Mouse (Mus musculus) neural tube, embryonic 10.5 days (tissue): ENCODE results near the gene Cox8a.

Experiments used
- DNase-seq: peaks from one replicate; pipeline ENCODE4 v3.0.0-alpha.2; 2017; ENCODE audit warnings: low spot score; ENCODE audit errors: extremely low spot score

Gene Cox8a

DNA sequence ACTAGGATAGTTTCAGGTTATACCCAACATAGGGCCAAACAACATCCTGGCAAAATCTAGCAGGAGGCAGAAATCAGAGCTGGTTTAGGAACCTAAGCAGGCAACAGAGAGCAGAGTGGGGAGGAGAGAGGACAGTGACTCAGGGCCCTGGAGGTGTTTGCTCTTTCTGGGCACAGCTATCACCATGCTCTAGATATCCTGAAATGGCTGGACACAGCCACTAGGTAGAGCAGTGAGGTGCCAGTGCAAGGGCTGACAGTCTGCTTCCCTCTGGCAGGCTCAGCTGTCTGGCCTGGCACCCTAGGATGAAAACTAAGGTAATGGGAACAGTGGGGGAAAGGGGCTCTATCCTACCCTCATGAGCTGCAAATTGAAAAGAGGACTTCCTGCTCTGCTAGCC lies 6.1 kb upstream of the Cox8a start:
- no peak for DNase-seq

DNA sequence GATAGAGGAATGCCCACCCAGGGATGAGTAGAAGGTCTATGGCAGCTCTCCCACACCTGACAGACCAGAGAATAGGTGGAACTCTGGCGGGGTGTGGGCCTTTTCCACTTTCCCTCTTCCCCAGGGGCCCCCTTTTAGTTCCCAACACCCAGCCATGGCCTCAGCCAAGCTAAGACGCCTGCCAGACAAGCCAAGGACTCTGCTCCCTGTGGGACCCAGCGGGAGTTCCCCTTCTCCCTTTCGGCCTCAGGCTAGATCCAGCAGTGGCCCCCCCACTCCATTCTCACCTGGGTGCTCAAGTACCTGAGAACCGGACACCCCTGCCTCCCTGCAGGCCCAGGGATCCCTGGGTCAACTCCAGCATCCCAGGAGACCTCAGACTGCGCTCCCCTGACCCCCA lies 4.8 kb upstream of the Cox8a start:
- DNase-seq = no peak

DNA sequence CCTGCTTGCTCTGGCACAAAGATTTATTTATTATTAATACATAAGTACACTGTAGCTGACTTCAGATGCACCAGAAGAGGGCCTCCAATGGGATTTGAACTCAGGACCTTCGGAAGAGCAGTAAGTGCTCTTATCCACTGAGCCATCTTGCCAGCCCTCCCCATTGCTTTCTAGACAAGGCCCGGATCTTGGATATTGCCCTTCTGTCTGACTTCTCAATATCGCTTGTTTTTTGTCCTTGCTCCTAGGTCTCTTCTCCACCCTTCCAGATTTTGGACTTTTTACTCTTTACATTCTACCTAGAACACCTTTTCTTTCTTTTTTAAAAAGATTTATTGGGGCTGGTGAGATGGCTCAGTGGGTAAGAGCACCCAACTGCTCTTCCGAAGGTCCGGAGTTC lies 1.3 kb upstream of the Cox8a start:
- no peak for DNase-seq

DNA sequence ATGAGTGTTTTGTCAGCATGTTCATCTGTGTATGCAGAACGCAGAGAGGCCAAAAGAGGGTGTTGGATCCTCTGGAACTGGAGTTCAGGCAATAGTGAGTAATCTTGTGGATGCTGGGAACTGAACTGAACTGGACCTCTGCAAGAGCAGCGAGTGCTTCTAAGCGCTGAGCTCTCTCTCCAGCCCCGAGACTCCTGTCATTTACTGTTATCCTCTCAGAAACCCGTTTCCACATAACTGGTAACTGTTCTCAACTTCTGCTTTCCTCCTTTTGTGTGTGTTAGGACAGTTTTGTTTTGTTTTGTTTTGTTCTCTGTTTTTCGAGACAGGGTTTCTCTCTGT lies 481 bp upstream of the Cox8a start:
- no peak for DNase-seq

DNA sequence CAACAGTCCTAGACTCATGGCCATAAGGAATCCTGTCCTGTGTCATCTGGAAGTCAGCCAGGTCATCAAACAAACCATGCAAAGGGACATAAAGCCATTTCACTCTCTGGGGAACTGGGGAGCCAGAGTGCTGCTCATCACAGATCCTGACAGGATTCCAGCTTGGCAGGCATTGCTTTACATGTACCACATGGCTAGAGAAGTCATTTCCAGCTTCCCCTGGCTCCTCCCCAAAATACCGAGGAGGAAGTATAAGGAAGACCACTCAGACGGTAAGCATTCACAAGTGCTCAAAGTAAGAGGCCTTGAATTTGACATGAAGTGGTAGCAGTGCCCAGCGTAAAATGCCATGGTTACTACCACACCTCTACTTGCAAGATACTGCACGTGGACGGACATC lies 2.9 kb downstream of the Cox8a start:
- DNase-seq = no peak

DNA sequence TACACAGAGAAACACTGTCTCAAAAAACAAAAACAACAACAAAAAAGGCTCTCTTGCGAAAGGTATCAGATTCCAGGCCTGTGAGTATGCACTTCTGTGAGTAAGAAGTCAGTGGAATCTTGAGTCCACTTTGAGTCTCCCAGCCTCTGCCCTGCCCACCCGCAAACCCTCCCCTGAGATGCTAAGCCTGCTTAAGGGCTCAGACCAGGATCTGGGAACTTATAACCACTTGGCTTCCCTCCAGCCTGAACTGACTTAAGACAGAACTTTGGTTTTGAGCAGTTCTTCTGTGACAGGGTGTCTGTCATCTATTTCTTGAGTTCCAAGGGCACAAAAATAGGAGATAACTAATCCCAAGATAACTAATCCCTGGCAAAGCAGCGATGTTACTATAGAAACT lies 4.4 kb downstream of the Cox8a start:
- DNase-seq = no peak

DNA sequence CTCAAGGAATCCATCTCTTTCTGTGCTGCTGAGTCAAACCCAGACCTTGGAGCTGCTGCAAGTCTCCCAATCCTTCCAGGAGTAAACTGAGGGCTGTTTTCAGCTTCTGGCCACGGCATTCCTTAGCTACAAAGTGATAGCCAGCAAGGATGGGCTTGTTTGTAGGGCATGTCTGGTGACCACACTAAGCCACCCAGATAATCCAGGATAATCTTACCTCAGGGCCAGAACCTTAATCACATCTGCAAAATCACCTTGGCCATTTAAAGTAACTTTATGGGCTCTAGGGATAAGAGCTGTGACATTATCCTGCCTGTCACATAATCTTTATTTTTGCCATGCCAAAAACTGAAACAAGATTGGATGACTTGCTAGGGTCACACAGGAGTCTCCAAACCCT lies 5.2 kb downstream of the Cox8a start:
- no peak for DNase-seq

DNA sequence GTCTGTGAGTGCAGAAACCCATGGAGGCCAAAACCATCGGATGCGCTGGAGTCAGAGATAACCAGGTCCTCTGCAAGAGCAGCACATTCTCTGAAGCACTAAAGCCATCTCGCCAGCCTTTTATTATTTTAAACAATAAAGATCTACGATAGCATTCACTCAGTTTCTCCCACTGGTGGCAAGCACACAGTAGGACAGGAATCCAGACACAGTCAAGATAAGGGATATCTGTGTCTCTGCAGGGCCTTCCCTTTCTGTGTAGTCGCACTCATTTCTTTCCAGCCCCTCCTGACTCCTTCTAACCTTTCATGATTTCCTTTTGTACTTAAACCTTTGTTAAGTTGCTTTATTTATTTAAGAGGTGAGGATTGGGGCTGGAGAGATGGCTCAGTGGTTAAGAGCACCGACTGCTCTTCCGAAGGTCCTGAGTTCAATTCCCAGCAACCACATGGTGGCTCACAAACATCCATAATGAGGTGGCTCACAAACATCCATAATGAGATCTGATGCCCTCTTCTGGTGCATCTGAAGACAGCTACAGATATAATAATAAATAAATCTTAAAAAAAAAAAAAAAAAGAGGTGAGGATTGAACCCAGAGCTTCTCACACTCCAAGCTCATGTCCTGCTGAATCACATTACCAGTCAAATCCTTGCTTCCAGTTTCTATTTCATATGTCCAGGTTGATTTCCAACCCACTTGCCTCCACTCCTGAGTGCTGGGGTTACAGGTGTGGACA lies 7.3 kb downstream of the Cox8a start:
- DNase-seq = no peak

DNA sequence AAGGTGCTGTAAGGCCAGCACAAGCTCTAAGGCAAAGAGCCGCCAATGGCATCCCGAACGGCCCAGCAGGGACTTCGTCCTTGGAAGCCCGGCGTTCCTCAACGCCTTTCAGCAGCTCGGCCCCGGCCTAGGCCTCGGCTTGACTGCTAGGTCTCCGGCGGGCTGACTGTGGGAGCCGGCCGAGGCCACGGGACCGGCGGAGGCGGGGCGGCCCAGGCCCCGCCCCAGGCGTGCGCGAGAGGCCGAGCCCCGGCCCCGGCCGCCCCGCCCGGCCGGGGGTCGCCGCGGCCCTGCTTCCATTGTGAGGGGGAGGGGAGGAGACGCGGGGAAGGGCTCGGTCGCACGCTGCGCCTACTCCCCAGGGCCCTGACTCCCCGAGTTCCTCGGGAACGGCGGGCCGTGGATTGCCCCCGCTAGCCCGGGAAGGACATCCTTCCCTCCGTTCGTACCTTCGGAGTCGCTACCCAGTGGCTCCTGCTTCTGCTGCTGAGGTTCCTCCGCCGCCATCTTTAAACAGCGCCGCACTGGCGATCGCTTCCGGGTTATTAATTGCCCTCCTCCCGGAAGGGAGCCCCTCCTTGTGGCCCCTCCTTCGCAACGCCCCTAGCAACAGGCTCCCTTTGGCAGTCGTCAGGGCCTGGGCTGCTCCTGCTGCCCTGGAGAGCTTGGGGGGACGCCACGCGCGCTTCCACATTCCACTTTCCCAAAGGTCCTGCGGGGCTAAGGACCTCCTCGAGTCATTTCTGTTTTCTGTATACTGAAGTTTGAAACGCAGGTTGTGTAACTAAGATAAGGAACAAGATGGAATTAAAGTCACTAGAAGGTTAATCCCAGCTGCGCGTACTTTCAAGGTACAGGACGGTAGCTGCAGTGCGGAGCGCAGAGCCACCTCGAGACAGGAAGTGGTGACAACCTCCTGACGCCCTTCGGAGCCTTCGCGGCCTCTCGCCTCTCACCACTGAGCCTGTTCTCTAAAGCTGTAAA lies 11.4 kb downstream of the Cox8a start, which contains the start of gene Otub1:
TSS of gene Otub1 (minus strand) at position 564 of the 984 bp plus-strand sequence.
- peak; percentile 96 for DNase-seq

DNA sequence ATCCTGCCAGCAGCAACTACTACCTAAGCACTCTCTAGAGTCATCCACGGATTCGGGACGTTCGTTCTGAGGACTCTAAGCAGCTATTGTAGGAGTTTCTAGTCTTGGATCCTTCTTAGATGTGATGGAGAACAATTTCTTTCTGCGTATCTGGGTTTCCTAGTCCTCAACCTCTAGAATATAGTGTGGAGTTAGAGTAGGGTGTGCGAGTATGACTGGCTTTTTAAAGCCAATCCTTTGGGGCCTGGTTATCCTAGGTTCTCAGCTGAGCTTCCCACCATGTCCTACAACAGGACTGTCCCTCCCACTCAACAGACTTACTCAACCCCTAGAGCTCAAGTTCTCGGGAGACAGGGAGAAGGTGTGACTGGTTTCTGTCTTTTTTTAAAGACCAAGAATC lies 12.1 kb downstream of the Cox8a start:
- no peak for DNase-seq

DNA sequence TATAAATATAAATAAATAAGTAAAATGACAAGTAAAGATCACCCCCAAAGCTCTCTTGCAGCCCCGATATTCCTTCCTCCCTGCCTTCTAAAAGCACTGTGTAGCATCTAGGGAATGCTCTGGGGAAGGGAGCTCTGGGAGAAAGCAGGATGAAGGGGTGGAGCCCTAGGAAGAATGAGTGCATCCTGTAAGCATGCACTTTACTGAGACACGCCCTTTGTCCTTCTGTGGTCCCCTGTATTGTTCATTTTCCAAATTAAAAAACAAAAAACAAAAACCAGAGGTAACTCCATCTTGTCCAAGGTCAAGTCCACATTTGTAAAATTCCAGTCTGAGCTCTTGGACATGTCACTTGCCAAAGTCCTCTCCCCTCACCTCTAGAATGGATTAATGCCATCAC lies 12.5 kb downstream of the Cox8a start:
- no peak for DNase-seq

DNA sequence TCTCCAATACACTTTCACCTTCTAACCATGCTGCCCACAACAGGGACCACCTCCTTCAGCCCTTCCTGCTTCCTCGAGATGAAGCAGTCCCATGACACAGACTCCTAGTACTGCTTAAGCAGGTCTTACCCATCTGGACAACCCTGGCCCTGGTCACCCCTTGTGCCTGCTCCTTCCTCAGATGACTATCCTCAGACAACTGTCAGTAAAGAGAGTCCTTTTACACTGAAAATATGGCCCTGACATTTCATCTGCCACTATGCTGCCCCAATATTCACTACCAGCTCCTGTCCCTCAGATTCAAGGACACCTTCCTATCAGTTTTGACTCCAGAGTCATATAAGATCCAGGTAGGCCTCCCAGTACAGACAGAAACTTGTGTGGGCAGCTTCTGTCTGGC lies 17.0 kb downstream of the Cox8a start:
- no peak for DNase-seq

DNA sequence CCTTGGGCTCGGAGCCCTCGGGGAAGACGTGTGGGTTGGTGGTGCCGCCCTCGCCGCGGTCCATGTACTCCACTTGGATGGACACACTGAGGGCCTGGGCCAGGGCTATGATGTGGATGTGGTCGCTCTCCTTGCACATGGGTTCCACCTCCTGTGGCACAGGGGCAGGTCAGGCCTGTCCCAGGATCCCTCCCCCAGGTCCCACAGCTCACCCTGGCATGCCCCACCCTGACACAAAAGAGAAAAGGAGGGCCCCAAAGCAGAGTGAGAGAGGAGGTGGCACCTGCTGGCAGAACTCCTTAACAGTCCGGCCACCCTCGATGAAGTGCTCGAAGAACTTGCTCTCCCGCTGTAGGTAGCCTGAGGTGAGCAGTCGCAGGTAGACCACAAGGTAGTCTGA lies 18.3 kb downstream of the Cox8a start:
- DNase-seq = no peak

DNA sequence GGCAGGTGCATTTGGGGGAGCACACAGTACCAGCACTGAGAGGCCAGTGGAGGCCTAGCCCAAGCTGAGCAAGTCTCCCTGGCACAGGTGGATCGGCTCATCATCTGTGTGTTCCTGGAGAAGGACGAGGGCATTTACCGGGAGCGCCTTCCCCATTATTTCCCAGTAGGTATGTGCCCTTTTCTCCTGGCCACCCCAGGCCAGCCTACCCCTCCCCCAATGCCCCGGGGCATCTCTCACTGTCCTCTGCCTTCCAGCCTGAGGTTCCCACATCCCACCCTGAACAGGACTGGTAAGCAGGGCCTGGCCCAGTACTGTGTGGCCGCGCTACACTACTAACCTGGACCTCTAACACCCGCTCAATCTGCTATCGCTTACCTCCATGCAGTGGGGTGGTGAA lies 20.0 kb downstream of the Cox8a start:
- no peak for DNase-seq

DNA sequence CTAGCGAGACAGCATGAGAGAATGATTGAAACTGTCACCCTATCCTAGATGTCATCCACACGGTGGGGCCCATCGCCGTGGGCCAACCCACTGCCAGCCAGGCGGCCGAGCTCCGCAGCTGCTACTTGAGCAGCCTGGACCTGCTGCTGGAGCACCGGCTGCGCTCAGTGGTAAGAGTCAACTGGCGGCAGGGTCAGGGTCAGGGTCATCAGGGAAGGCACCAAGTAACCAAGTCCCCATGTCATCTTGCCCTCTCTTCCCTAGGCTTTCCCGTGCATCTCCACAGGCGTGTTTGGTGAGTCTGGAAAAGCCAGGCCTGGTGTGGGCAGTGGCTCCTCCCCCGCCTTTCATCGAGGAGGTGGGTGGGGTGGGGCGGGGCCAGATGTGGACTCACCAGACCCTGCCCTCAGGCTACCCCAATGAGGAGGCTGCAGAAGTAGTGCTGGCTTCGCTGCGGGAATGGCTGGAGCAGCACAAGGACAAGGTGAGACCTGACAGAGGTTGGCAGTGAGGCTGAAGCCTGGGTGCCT lies 20.6 kb downstream of the Cox8a start:
- peak; percentile 53 for DNase-seq

DNA sequence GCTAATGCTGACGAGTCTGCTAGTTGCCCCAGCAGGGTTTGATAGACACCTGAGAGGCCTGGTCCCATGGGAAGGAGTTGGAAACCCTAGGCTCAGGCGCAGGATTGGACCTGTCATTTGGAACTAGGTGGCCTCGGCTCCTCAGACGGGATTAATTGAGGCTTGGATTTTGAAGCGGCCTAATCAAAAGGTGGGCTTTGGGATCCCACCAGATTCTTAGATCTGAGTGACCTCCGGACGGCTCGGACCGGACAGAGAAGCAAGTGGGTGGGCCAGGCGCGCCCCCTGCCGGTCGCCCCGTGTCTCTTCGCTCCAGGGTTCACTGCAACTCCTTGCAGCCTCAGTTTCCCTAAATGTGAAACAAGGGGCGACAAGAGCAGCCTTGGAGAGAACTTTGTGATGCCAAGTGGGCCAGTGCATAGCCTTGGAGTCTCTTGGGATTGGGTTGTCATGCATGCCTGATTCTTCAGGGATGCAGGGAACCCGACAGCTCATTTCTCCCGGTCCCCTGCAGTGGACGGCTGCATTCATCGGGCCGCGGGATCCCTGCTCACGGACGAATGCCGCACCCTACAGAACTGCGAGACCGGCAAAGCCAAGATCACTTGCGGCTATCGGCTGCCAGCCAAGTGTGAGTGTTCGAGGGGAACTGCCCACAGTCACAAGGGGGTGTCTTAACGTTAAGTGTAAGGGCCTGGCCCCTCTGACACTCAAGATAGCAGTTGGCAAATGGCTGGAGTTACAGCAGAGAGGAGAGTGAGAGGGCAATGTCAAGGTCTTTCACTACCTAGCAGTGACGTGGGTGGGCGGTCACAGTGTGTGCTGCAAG lies 21.3 kb downstream of the Cox8a start:
- DNase-seq = peak; percentile 77

DNA sequence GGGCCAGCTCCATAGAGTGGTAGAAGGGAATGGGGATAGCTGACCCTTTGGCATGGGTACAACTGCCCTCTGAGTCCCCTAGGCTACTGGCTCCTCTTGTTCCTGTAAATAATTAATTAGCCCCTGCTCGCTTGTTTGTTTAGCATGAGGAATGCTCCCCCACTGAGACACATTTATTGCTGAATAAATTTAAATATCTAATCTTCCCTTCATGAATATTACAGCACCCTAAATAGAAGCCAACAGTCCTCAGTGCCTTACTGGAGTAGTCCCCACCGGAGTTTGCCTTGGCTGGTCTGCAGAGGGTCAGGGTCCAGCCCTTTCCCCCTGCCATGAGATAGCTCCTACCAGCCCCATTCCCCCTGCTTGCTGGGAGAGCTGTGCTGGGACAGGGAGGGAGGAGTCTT lies 24.9 kb downstream of the Cox8a start:
- no peak for DNase-seq

DNA sequence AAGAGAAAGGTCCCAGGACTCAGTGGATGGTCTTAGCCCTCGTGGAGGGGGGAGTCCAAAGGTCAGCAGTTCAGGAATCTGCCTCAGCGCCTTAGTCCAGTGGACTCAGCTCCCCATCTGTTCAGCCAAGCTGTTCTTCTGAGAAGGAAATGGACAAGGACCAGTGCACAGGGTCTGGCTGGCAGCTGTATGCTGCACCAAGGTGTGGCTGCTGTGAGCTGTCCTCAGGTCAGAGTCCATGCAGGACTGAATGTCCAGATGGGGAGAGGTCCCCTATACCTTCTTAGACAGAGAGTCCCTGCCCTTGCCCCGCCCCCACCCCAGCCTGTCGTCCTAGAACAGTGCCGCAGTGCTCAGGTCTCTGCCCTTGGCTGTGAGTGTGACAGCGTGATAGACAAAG lies 25.8 kb downstream of the Cox8a start:
- no peak for DNase-seq

DNA sequence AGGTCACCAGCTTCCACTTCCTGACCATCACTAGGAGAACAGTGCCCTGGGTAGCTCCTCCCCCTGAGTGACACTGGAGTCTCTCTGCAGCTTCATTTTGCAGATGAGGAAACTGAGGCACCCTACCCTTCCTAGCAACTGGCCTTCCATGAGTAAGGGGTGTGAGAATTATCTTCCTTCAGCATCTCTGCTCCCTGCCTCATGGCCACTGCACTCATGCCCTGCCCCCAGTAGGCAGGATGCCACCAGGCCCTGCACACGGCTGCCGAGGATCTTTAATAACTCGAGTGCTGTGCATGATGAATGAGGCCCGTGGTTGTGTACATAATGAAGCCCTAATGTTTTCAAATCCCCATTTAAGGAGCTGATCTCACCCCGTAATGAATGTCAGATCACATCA lies 26.4 kb downstream of the Cox8a start:
- no peak for DNase-seq

DNA sequence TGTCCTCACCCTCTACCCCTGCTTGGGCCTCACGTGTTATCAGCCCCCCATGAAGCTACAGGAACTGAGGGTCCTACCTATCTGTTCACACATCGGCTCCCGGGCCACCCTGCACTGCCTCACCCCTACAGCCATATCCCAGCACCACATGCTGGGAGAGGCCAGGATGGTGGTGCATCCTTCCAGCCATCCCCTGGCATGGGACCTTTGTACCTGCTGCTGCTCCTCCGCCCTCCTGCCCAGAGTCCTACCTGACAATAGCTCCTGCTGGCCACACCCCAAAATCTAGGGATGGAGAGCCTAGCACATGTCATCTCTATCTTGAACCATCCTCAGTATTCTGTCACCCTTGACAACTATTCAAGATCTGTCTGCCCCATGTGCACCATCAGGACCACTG lies 28.4 kb downstream of the Cox8a start:
- no peak for DNase-seq

DNA sequence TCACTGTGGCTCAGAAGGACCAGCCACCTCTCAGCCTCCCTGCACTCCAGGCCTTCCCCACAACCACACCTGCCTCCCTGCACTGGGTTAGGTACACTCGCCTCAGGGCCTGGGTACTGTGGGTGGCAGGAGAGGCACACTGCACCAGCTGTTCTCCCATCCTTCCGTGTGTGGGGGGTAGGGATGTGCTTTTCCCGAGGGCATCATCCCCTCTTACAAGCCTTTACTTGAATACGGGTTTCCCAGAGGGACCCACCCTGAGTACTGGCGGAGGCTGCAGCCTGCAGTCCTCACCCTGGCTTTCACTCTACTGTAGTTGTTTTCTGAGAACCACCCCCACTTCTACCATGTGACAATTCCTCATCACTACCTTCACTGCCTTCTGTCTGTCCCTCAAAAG lies 30.3 kb downstream of the Cox8a start:
- DNase-seq = no peak
